Mouse (Mus musculus): ENCODE results near the gene Lss. TPM values are rescaled to one million over a fixed set of nuclear protein-coding genes. Genes with fewer than 3 reads are reported as not detected.
A peak's percentile ranks its signal among the peaks of the same experiment; 100 is the strongest.

The Lss gene
- polyA plus RNA-seq, 1 experiment from 2014 or later = 13.0 TPM

- ATAC-seq (replicated peaks; ENCODE audit: low FRiP score, low read depth) (no peak), DNase-seq (ENCODE audit: low spot score) (no peak)
- Histone ChIP-seq H3K9me3 (replicated peaks; ENCODE audit: low read length) (no peaks in the 10 kb centered on the region), H3K4me3 (replicated peaks; ENCODE audit: low read depth, low read length) (no peak overlapping the region), H3K36me3 (ENCODE audit: insufficient read depth, low read length) (peaks cover 57% of the 10 kb centered on the region), H3K9ac (ENCODE audit: low read depth, low read length) (no peak overlapping the region), H3K4me2 (ENCODE audit: low read length) (no peak overlapping the region), H3K27me3 (ENCODE audit: insufficient read depth, low read length) (no peaks in the 10 kb centered on the region), H3K4me1 (replicated peaks; ENCODE audit: insufficient read depth, low read length) (no peaks in the 10 kb centered on the region), H3K27ac (no peak overlapping the region)
- TF ChIP-seq CTCF (IDR thresholded peaks at IDR 0.05; ENCODE audit: low read depth) = peak; percentile 56
- WGBS = 89% methylated on average over 5 of the region's 5 CpGs
These were observed 19.1 kb downstream of the Lss start for GRCm38 (mm10) chr10:76550458-76550857.

DNA sequence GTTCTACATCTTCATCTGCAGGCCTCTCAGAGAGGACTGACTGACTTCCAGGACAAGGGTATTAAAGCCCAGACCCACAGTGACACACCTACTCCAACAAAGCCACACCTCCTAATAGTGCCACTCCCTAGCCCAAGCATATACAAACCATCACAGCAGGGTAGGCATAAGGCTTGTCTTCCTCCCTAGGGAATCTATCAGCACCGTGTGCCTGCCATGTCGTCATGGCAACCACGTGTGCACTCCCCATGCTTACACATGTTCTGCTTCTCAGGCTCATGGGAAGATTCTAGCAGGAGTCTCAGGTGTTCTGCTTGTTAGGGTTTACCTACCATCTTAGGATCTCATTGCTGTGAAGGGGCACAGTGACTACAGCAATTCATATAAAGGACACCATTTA lies 20.2 kb downstream of the Lss start:
- Histone ChIP-seq H3K9me3 (replicated peaks; ENCODE audit: low read length) (no peaks in the 10 kb centered on the region), H3K4me1 (replicated peaks; ENCODE audit: insufficient read depth, low read length) (no peaks in the 10 kb centered on the region), H3K4me3 (replicated peaks; ENCODE audit: low read depth, low read length) (no peak overlapping the region), H3K27me3 (ENCODE audit: insufficient read depth, low read length) (no peaks in the 10 kb centered on the region), H3K36me3 (ENCODE audit: insufficient read depth, low read length) (peaks cover 51% of the 10 kb centered on the region), H3K9ac (ENCODE audit: low read depth, low read length) (no peak overlapping the region), H3K27ac (no peak overlapping the region), H3K4me2 (ENCODE audit: low read length) (no peak overlapping the region)
- WGBS = 82% methylated on average over 3 of the region's 3 CpGs
- ATAC-seq (replicated peaks; ENCODE audit: low FRiP score, low read depth) = no peak
- no peak for DNase-seq (ENCODE audit: low spot score)
- no peak for TF ChIP-seq CTCF (IDR thresholded peaks at IDR 0.05; ENCODE audit: low read depth)

GRCm38 (mm10) chr10:76554061-76554460 lies 22.7 kb downstream of the Lss start:
- peaks cover 41% of the 10 kb centered on the region for H3K36me3 ChIP-seq (ENCODE audit: insufficient read depth, low read length)
- H3K4me1 ChIP-seq (replicated peaks; ENCODE audit: insufficient read depth, low read length) = no peaks in the 10 kb centered on the region
- WGBS = 88% methylated on average over 5 of the region's 5 CpGs
- no peak for DNase-seq (ENCODE audit: low spot score)
- no peaks in the 10 kb centered on the region for H3K27me3 ChIP-seq (ENCODE audit: insufficient read depth, low read length)
- H3K9me3 ChIP-seq (replicated peaks; ENCODE audit: low read length) = no peaks in the 10 kb centered on the region
- no peak overlapping the region for H3K9ac ChIP-seq (ENCODE audit: low read depth, low read length)
- TF ChIP-seq CTCF (IDR thresholded peaks at IDR 0.05; ENCODE audit: low read depth) = no peak
- no peak overlapping the region for H3K4me2 ChIP-seq (ENCODE audit: low read length)
- H3K4me3 ChIP-seq (replicated peaks; ENCODE audit: low read depth, low read length) = no peak overlapping the region
- no peak for ATAC-seq (replicated peaks; ENCODE audit: low FRiP score, low read depth)
- no peak overlapping the region for H3K27ac ChIP-seq

DNA sequence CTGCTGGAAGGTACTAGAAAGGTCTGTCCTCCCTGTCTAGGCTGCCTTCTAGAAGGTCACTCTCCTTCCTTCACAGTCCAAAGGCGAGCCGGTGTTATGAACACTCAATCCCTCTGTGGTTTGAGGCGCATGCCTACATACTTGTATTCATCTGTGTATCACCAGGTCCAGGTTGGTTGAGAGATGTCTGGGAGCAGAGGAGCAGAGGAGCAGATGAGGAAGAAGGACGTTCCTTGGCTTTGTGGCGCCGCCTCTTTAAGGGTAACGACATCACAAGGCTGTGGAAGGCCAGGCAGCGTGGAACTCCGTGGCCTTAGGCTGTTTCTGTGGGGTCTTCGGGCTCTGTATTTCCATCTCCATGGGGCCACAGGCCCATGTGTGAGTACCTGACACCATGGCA lies 30.6 kb downstream of the Lss start, which contains the start of gene Spatc1l:
Gene Spatc1l (plus strand): TSS at position 301 of the 400 bp plus-strand sequence.
- H3K4me1 ChIP-seq (replicated peaks; ENCODE audit: insufficient read depth, low read length) = no peaks in the 10 kb centered on the region
- no peak within 1 kb of the TSS for H3K4me3 ChIP-seq (replicated peaks; ENCODE audit: low read depth, low read length)
- no peaks in the 10 kb centered on the region for H3K36me3 ChIP-seq (ENCODE audit: insufficient read depth, low read length)
- H3K9ac ChIP-seq (ENCODE audit: low read depth, low read length) = no peak within 1 kb of the TSS
- no peak within 1 kb of the TSS for H3K27ac ChIP-seq
- no peaks in the 10 kb centered on the region for H3K9me3 ChIP-seq (replicated peaks; ENCODE audit: low read length)
- ATAC-seq (replicated peaks; ENCODE audit: low FRiP score, low read depth) (no peak), DNase-seq (ENCODE audit: low spot score) (no peak)
- H3K4me2 ChIP-seq (ENCODE audit: low read length) = no peak within 1 kb of the TSS
- 87% methylated on average over 10 of the region's 10 CpGs for WGBS
- TF ChIP-seq CTCF (IDR thresholded peaks at IDR 0.05; ENCODE audit: low read depth) = no peak
- H3K27me3 ChIP-seq (ENCODE audit: insufficient read depth, low read length) = no peaks in the 10 kb centered on the region

GRCm38 (mm10) chr10:76569996-76570685 lies 38.8 kb downstream of the Lss start:
- 87% methylated on average over 22 of the region's 22 CpGs for WGBS
- H3K9ac ChIP-seq (ENCODE audit: low read depth, low read length) = no peak overlapping the region
- no peaks in the 10 kb centered on the region for H3K36me3 ChIP-seq (ENCODE audit: insufficient read depth, low read length)
- no peak for TF ChIP-seq CTCF (IDR thresholded peaks at IDR 0.05; ENCODE audit: low read depth)
- ATAC-seq (replicated peaks; ENCODE audit: low FRiP score, low read depth) (no peak), DNase-seq (ENCODE audit: low spot score) (no peak)
- no peaks in the 10 kb centered on the region for H3K27me3 ChIP-seq (ENCODE audit: insufficient read depth, low read length)
- no peak overlapping the region for H3K4me2 ChIP-seq (ENCODE audit: low read length)
- no peaks in the 10 kb centered on the region for H3K4me1 ChIP-seq (replicated peaks; ENCODE audit: insufficient read depth, low read length)
- no peak overlapping the region for H3K4me3 ChIP-seq (replicated peaks; ENCODE audit: low read depth, low read length)
- no peaks in the 10 kb centered on the region for H3K9me3 ChIP-seq (replicated peaks; ENCODE audit: low read length)
- no peak overlapping the region for H3K27ac ChIP-seq

- no peak for TF ChIP-seq CTCF (IDR thresholded peaks at IDR 0.05; ENCODE audit: low read depth)
- ATAC-seq (replicated peaks; ENCODE audit: low FRiP score, low read depth) = no peak
- Histone ChIP-seq H3K4me3 (replicated peaks; ENCODE audit: low read depth, low read length) (no peak overlapping the region), H3K4me2 (ENCODE audit: low read length) (no peak overlapping the region), H3K9me3 (replicated peaks; ENCODE audit: low read length) (no peaks in the 10 kb centered on the region), H3K4me1 (replicated peaks; ENCODE audit: insufficient read depth, low read length) (no peaks in the 10 kb centered on the region), H3K27me3 (ENCODE audit: insufficient read depth, low read length) (no peaks in the 10 kb centered on the region), H3K27ac (no peak overlapping the region), H3K9ac (ENCODE audit: low read depth, low read length) (no peak overlapping the region), H3K36me3 (ENCODE audit: insufficient read depth, low read length) (no peaks in the 10 kb centered on the region)
- DNase-seq (ENCODE audit: low spot score) = no peak
- WGBS = 75% methylated on average over 2 of the region's 2 CpGs
These were observed 39.7 kb downstream of the Lss start for GRCm38 (mm10) chr10:76571070-76571469.

GRCm38 (mm10) chr10:76572151-76572550 lies 40.8 kb downstream of the Lss start:
- WGBS = 76% methylated on average over 3 of the region's 3 CpGs
- ATAC-seq (replicated peaks; ENCODE audit: low FRiP score, low read depth) = no peak
- Histone ChIP-seq H3K4me3 (replicated peaks; ENCODE audit: low read depth, low read length) (no peak overlapping the region), H3K27ac (no peak overlapping the region), H3K4me1 (replicated peaks; ENCODE audit: insufficient read depth, low read length) (no peaks in the 10 kb centered on the region), H3K9me3 (replicated peaks; ENCODE audit: low read length) (no peaks in the 10 kb centered on the region), H3K9ac (ENCODE audit: low read depth, low read length) (no peak overlapping the region), H3K36me3 (ENCODE audit: insufficient read depth, low read length) (no peaks in the 10 kb centered on the region), H3K27me3 (ENCODE audit: insufficient read depth, low read length) (no peaks in the 10 kb centered on the region), H3K4me2 (ENCODE audit: low read length) (no peak overlapping the region)
- DNase-seq (ENCODE audit: low spot score) = no peak
- TF ChIP-seq CTCF (IDR thresholded peaks at IDR 0.05; ENCODE audit: low read depth) = no peak

Data from kidney, postnatal 0 days (tissue).